In the genomic region with DNA sequence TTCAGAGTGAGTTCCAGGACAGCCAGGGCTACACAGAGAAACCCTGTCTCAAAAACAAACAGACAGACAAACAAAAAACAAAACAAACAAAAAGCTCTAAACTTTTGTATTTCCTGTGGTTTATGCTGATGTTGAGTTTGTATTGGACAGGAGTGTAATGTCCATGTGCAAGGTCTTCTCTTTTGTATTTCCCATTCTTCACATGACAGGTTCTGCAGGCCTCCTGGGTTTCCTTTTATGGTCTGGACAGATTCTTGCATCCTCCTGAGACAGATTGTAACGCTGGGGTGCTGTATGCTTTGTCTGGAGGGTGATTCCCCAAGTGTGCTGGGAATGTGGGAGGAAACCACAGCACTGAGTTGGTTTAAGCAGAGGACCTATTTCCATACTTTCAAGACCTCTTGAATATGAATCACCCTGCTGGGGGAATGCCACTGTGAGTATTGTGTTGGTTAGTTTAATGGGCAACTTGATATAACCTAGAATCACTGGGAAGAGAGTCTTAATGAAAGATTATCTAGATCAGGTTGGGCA, we compare ENCODE assay signal across 25 mouse cellular contexts. TPM values are rescaled to one million over a fixed set of nuclear protein-coding genes. Genes with fewer than 3 reads are reported as not detected.
A peak's percentile ranks its signal among the peaks of the same experiment; 100 is the strongest.
DNase-seq lines count a peak whose midpoint lies in the region; ATAC-seq and TF ChIP-seq lines count a peak whose summit lies in the region.
"Had no signal": no experiment of that assay in that cellular context is flagged by ENCODE, and none has a peak within 500 bp of the region (broad histone marks: within the 10 kb centered on the region; RNA-seq: fewer than 3 reads in every experiment).

No protein-coding gene starts in this region.

- no peaks in the 10 kb centered on the region for H3K79me3 ChIP-seq in C2C12 (ENCODE audit: low read depth)

- H3K4me1 ChIP-seq in liver, postnatal 0 days (ENCODE audit: insufficient read depth): peaks cover 16% of the 10 kb centered on the region
- H3K4me1 ChIP-seq in midbrain, embryonic 15.5 days: no peaks in the 10 kb centered on the region
- H3K4me1 ChIP-seq: embryonic facial prominence, embryonic 12.5 days; forebrain, embryonic 12.5 days; heart, embryonic 15.5 days; hindbrain, embryonic 15.5 days had no signal

- H3K27me3 ChIP-seq in C2C12 (ENCODE audit: control insufficient read depth, insufficient read depth, insufficient read length) (no peaks in the 10 kb centered on the region), Patski (no peaks in the 10 kb centered on the region)
- H3K27me3 ChIP-seq in liver, postnatal 0 days (ENCODE audit: insufficient read depth, low read length): no peaks in the 10 kb centered on the region
- no peaks in the 10 kb centered on the region for H3K27me3 ChIP-seq in midbrain, embryonic 15.5 days (replicated peaks)
- H3K27me3 ChIP-seq: embryonic facial prominence, embryonic 12.5 days; forebrain, embryonic 12.5 days; heart, embryonic 15.5 days; hindbrain, embryonic 15.5 days had no signal

- ATAC-seq in Patski: peak; percentile 84
- ATAC-seq in liver, postnatal 0 days: no peak
- ATAC-seq in midbrain, embryonic 15.5 days (replicated peaks): no peak
- ATAC-seq: forebrain, embryonic 16.5 days; intestine, embryonic 16.5 days had no signal

- H3K9me3 ChIP-seq in liver, postnatal 0 days (ENCODE audit: low read length): no peaks in the 10 kb centered on the region
- no peaks in the 10 kb centered on the region for H3K9me3 ChIP-seq in midbrain, embryonic 15.5 days
- H3K9me3 ChIP-seq: embryonic facial prominence, embryonic 12.5 days; forebrain, embryonic 12.5 days; G1E; heart, embryonic 15.5 days; hindbrain, embryonic 15.5 days had no signal

- CTCF ChIA-PET in Patski (lab: Charles Lee): interaction anchor here (0.8 kb wide), 1 partner anchor 51 kb away, joined by 3 read pairs; no protein-coding TSS in a partner anchor

- no peak overlapping the region for H3K4me3 ChIP-seq in C2C12 (ENCODE audit: insufficient read depth, poor library complexity, severe bottlenecking)
- H3K4me3 ChIP-seq in liver, postnatal 0 days (ENCODE audit: low read depth, low read length): no peak overlapping the region
- no peak overlapping the region for H3K4me3 ChIP-seq in midbrain, embryonic 15.5 days
- H3K4me3 ChIP-seq: embryonic facial prominence, embryonic 12.5 days; forebrain, embryonic 12.5 days; heart, adult 2 months; heart, embryonic 15.5 days; hindbrain, embryonic 15.5 days had no signal

- no peak overlapping the region for H3K4me2 ChIP-seq in liver, postnatal 0 days (ENCODE audit: low read depth, low read length)
- no peak overlapping the region for H3K4me2 ChIP-seq in midbrain, embryonic 15.5 days
- H3K4me2 ChIP-seq: embryonic facial prominence, embryonic 12.5 days; forebrain, embryonic 12.5 days; heart, embryonic 11.5 days; heart, embryonic 15.5 days; hindbrain, embryonic 15.5 days had no signal

- no peak overlapping the region for H3ac ChIP-seq in C2C12 (ENCODE audit: control insufficient read depth, insufficient read length, low read depth)

- H3K27ac ChIP-seq in liver, postnatal 0 days (ENCODE audit: low read depth): no peak overlapping the region
- no peak overlapping the region for H3K27ac ChIP-seq in midbrain, embryonic 15.5 days
- H3K27ac ChIP-seq: embryonic facial prominence, embryonic 12.5 days; forebrain, embryonic 12.5 days; heart, adult 2 months; heart, embryonic 15.5 days; hindbrain, embryonic 15.5 days had no signal

- POLR2A ChIA-PET in Patski (lab: Charles Lee): no interaction called here

- TF ChIP-seq CTCF in C2C12 (IDR thresholded peaks at IDR 0.05; ENCODE audit: control insufficient read depth, insufficient read depth, insufficient read length): no peak
- TF ChIP-seq CTCF in Patski (IDR thresholded peaks at IDR 0.05): no peak
- no peak for TF ChIP-seq CTCF in liver, postnatal 0 days (IDR thresholded peaks at IDR 0.05; ENCODE audit: low read depth)

- DNase-seq in 3T3-L1 (ENCODE audit: low read depth, low spot score) (peak; percentile 93), Patski (ENCODE audit: low read depth, low spot score) (peak; percentile 74)
- DNase-seq in liver, postnatal 0 days: no peak
- no peak for DNase-seq in layer of hippocampus, adult 18-20 months (ENCODE audit: low spot score in 2 of 2)
- DNase-seq: adrenal gland, adult 8-10 months; adrenal gland, postnatal 36 days; cerebellum, adult 8-10 months; cerebellum, postnatal 14 days; gastrocnemius, postnatal 10 days; heart, adult 2 months; heart, postnatal 36 days had no signal

- H3K79me2 ChIP-seq in C2C12 (ENCODE audit: control insufficient read depth, insufficient read depth): no peaks in the 10 kb centered on the region

- no peak overlapping the region for H3K9ac ChIP-seq in liver, postnatal 0 days (replicated peaks)
- H3K9ac ChIP-seq in midbrain, embryonic 15.5 days: no peak overlapping the region
- H3K9ac ChIP-seq: embryonic facial prominence, embryonic 12.5 days; forebrain, embryonic 12.5 days; heart, embryonic 15.5 days; hindbrain, embryonic 15.5 days had no signal

- no peak for TF ChIP-seq EP300 in liver, postnatal 0 days (IDR thresholded peaks at IDR 0.05; ENCODE audit: low read depth)

- H3K36me3 ChIP-seq in C2C12 (ENCODE audit: control insufficient read depth, insufficient read depth): no peaks in the 10 kb centered on the region
- no peaks in the 10 kb centered on the region for H3K36me3 ChIP-seq in liver, postnatal 0 days (replicated peaks; ENCODE audit: insufficient read depth, low read length)
- no peaks in the 10 kb centered on the region for H3K36me3 ChIP-seq in midbrain, embryonic 15.5 days (replicated peaks)
- H3K36me3 ChIP-seq: embryonic facial prominence, embryonic 12.5 days; forebrain, embryonic 12.5 days; G1E; heart, embryonic 15.5 days; hindbrain, embryonic 15.5 days had no signal

- in situ Hi-C loops in Patski (cut with MboI; ENCODE audit: low pct_unique_long_range_greater_than_20kb): no loop called here

- 60% methylated on average over 1 of the region's 1 CpGs for WGBS in liver, postnatal 0 days (ENCODE audit: insufficient replicate concordance)
- WGBS in midbrain, embryonic 15.5 days: 63% methylated on average over 1 of the region's 1 CpGs

TF ChIP-seq in C2C12, 6 proteins besides CTCF, POLR2A, EP300 and RAD21:
- TF ChIP-seq CEBPB (IDR thresholded peaks at IDR 0.05; ENCODE audit: low read depth) (no peak), MYOD1 (IDR thresholded peaks at IDR 0.05; ENCODE audit: control insufficient read depth, insufficient read length, low read depth) (no peak), FOSL1 (IDR thresholded peaks at IDR 0.05; ENCODE audit: insufficient read depth, low read length, poor library complexity, severe bottlenecking) (peak; percentile 43), USF1 (IDR thresholded peaks at IDR 0.05; ENCODE audit: low read depth) (peak; percentile 74), MAX (IDR thresholded peaks at IDR 0.05) (no peak), MYOG (IDR thresholded peaks at IDR 0.05; ENCODE audit: control insufficient read depth, extremely low read depth, insufficient read length) (no peak)

RNA-seq across cellular contexts. Expression of a gene that starts 2.3 kb away (rescaled TPM):
- 2.5 TPM for polyA plus RNA-seq in C2C12 (2012; fragmentation: generic; extraction: Trizol)
- 0.42 TPM for polyA plus RNA-seq in Patski (2021)
- polyA plus RNA-seq in liver, postnatal 0 days (2015; fragmentation: Nextera tagmentation; extraction: Ambion mirVana): 92.6 and 107 TPM in 2 replicates
- polyA plus RNA-seq in midbrain, embryonic 15.5 days (2015; fragmentation: Nextera tagmentation; extraction: Ambion mirVana): 1.6 and 2.2 TPM in 2 replicates
- total RNA-seq in layer of hippocampus, adult 18-20 months (2021): 1 to 10 TPM; 2.4 to 5.0 TPM

RNA-seq across cellular contexts. Expression of a gene that starts 12.1 kb away (rescaled TPM):
- polyA plus RNA-seq in C2C12 (2012; fragmentation: generic; extraction: Trizol): not detected
- not detected for polyA plus RNA-seq in Patski (2021)
- polyA plus RNA-seq in liver, postnatal 0 days (2015; fragmentation: Nextera tagmentation; extraction: Ambion mirVana): 46.9 and 55.2 TPM in 2 replicates
- 2.1 and 3.5 TPM in 2 replicates for polyA plus RNA-seq in midbrain, embryonic 15.5 days (2015; fragmentation: Nextera tagmentation; extraction: Ambion mirVana)
- 1 to 10 TPM; 2.8 to 2.9 TPM for total RNA-seq in layer of hippocampus, adult 18-20 months (2021)

RNA-seq across cellular contexts. Expression of a gene that starts 50.4 kb away (rescaled TPM):
- polyA plus RNA-seq in C2C12 (2012; fragmentation: generic; extraction: Trizol) (0.13 TPM), Patski (2021) (0.65 TPM)
- 8.6 and 12.7 TPM in 2 replicates for polyA plus RNA-seq in liver, postnatal 0 days (2015; fragmentation: Nextera tagmentation; extraction: Ambion mirVana)
- polyA plus RNA-seq in midbrain, embryonic 15.5 days (2015; fragmentation: Nextera tagmentation; extraction: Ambion mirVana): 0.89 TPM in 1 of 2 replicates, not detected in the other
- not detected for total RNA-seq in layer of hippocampus, adult 18-20 months (2021)
- total RNA-seq: gastrocnemius, postnatal 10 days; gastrocnemius, postnatal 4 days had no signal
- polyA plus RNA-seq: forebrain, embryonic 12.5 days; G1E; heart, embryonic 11.5 days; hindbrain, embryonic 15.5 days had no signal

RNA-seq across cellular contexts. Expression of a gene that starts 58.8 kb away (rescaled TPM):
- polyA plus RNA-seq in C2C12 (2012; fragmentation: generic; extraction: Trizol): not detected
- not detected for polyA plus RNA-seq in Patski (2021)
- polyA plus RNA-seq in liver, postnatal 0 days (2015; fragmentation: Nextera tagmentation; extraction: Ambion mirVana): not detected in 2 replicates
- polyA plus RNA-seq in midbrain, embryonic 15.5 days (2015; fragmentation: Nextera tagmentation; extraction: Ambion mirVana): not detected in 2 replicates
- total RNA-seq in layer of hippocampus, adult 18-20 months (2021): not detected
- total RNA-seq: adrenal gland, adult 8-10 months; adrenal gland, postnatal 36 days; common myeloid progenitor, adult 5-6 weeks; G1E; gastrocnemius, postnatal 10 days; gastrocnemius, postnatal 4 days; heart, adult 2 months; heart, postnatal 36 days had no signal
- polyA plus RNA-seq: embryonic facial prominence, embryonic 12.5 days; forebrain, embryonic 16.5 days; frontal cortex, adult 2 months; G1E; heart, adult 2 months; heart, embryonic 11.5 days; heart, embryonic 15.5 days; hindbrain, embryonic 11.5 days; hindbrain, embryonic 15.5 days; intestine, embryonic 16.5 days had no signal

Comparison
In these comparisons a context has a peak if more than half of its experiments do, and no peak if none do; other contexts are left out.
1. DNase-seq: peak in 3T3-L1 (single experiment) and Patski (single experiment); none in liver, postnatal 0 days (single experiment) and layer of hippocampus, adult 18-20 months (0 of 2).
2. RNA of a gene that starts 2.3 kb away (polyA plus RNA-seq): 92.6 to 107 TPM in liver, postnatal 0 days; 2.5 TPM in C2C12 (single experiment), 1.6 to 2.2 TPM in midbrain, embryonic 15.5 days and 0.42 TPM in Patski (single experiment); every median in the first group is over 10 times any median in the second.
3. RNA of a gene that starts 12.1 kb away (polyA plus RNA-seq): 46.9 to 55.2 TPM in liver, postnatal 0 days; 2.1 to 3.5 TPM in midbrain, embryonic 15.5 days, not detected in C2C12 (single experiment) and not detected in Patski (single experiment); every median in the first group is over 10 times any median in the second.